Mouse (Mus musculus) C2C12 (cell line): ENCODE measurements around the gene Clk1.

Experiments
- CTCF ChIP-seq: IDR thresholded peaks from one replicate; pipeline ENCODE4 v1.5.1; 2011; ENCODE audit not compliant: control insufficient read depth, insufficient read depth, insufficient read length
- MYOD1 ChIP-seq: IDR thresholded peaks from one replicate; pipeline ENCODE4 v1.6.1; 2011; ENCODE audit warnings: low read depth; ENCODE audit not compliant: control insufficient read depth, insufficient read length
- USF1 ChIP-seq: IDR thresholded peaks from one replicate; pipeline ENCODE4 v1.6.1; 2011; ENCODE audit warnings: low read depth, mild to moderate bottlenecking, control low read depth, moderate library complexity

- no peak for TF ChIP-seq CTCF
- no peak for TF ChIP-seq MYOD1
- TF ChIP-seq USF1, result no peak
Measured at GRCm38 (mm10) chr1:58407321-58407720, 16.5 kb downstream of the Clk1 start.
